Mouse (Mus musculus): ENCODE results near the gene Alkbh6. TPM values are rescaled to one million over a fixed set of nuclear protein-coding genes. Genes with fewer than 3 reads are reported as not detected.

The Alkbh6 gene
- polyA plus RNA-seq, 1 experiment: 99.0 TPM

DNA sequence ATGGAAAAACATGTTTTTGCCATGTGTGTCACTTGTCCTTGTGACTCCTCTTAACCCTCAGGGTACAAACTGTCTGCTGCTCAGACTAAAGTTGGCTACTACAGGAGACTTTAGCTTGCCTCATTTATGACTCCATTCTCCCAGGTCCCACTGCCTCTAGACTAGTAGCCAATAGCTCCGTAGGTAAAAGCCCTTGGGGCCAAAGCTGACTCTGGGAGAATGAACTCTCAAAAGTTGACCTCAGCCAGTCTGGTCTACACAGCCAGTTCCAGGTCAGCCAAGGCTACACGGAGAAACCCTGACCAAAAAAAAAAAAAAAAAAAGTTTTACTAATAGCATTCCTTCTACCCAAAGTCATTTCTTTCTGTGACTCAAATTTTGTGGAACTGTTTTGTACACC, 29.6 kb upstream of the Alkbh6 start:
- Histone ChIP-seq H3K27me3 (replicated peaks; ENCODE audit: control insufficient read depth, insufficient read depth, low read length) (no peaks in the 10 kb centered on the region), H3K4me1 (ENCODE audit: control insufficient read depth, insufficient read depth, low read length) (no peaks in the 10 kb centered on the region), H3K4me3 (ENCODE audit: insufficient read depth, low read depth, low read length) (no peak overlapping the region), H3K27ac (ENCODE audit: insufficient read depth, low read depth, low read length) (no peak overlapping the region), H3K36me3 (ENCODE audit: control insufficient read depth, insufficient read depth, low read length) (no peaks in the 10 kb centered on the region)
- WGBS: 20% methylated on average over 2 of the region's 2 CpGs
- DNase-seq: peak; percentile 26
- no peak for TF ChIP-seq CTCF (conservative IDR thresholded peaks at IDR 0.05; ENCODE audit: insufficient read depth, insufficient read length, low read depth, low read length)
- no peak for TF ChIP-seq POLR2A (IDR thresholded peaks at IDR 0.05; ENCODE audit: low read depth, low read length)

DNA sequence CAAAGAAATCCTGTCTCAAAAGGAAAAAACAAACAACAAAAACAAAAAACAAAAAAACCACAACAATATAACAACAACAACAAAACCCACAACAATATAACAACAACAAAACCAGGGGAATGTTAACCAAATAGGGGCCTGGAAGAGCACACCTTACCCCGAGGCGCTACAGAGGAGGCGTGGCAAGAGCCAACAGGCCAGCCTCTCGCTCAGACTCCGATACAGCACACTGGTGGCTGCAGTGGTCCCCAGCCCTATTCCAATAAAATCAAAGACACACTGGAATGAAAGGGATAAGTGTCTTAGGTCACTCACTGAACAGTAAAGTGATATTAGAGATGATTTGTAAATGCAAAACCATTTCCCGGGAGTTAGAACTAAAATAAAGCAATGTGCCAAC, 29.0 kb upstream of the Alkbh6 start:
- no peak for DNase-seq
- no peak overlapping the region for H3K27ac ChIP-seq (ENCODE audit: insufficient read depth, low read depth, low read length)
- H3K27me3 ChIP-seq (replicated peaks; ENCODE audit: control insufficient read depth, insufficient read depth, low read length): no peaks in the 10 kb centered on the region
- H3K4me3 ChIP-seq (ENCODE audit: insufficient read depth, low read depth, low read length): peak overlapping the region; percentile 69; the same call in 1 of the 2 replicates
- no peaks in the 10 kb centered on the region for H3K4me1 ChIP-seq (ENCODE audit: control insufficient read depth, insufficient read depth, low read length)
- no peaks in the 10 kb centered on the region for H3K36me3 ChIP-seq (ENCODE audit: control insufficient read depth, insufficient read depth, low read length)
- WGBS: 3% methylated on average over 6 of the region's 6 CpGs
- TF ChIP-seq POLR2A (IDR thresholded peaks at IDR 0.05; ENCODE audit: low read depth, low read length): no peak
- no peak for TF ChIP-seq CTCF (conservative IDR thresholded peaks at IDR 0.05; ENCODE audit: insufficient read depth, insufficient read length, low read depth, low read length)

DNA sequence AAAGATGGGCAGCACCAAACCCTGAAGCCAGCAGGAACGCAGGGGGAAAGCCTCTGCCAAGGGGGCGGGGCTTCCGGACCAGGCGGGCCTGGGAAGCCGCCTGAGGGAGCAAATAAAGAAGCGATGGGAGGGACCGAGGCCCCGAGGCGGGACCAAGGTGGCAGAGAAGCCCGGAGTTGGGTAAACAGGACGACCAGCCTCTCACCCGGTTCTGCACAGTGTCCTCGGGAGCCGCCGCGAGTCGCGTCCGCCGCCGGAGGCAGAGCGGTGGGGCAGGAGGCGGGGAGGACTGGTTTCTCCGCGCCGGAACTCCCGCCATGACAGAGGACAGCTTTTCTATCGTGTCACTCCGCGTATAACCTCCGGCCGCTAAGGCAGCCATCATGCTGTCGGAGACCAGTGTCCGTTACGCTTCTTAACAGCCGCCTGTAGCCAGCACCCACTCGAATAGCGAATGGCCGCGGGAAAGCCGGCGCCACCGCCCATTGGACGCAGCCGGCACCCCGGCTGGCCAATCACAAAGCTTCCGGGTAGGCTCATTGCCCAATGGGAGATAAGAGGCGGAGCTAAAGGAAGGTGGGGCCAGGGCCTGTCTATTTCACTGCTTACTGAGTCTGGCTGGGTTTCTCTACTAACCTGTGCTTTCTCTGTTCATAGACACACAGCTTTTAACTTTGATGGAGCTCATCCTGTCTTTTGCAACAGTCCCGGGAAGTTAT, 28.4 kb upstream of the Alkbh6 start, which contains the start of the genes Thap8 and Wdr62:
Gene Thap8, plus strand, starts transcription at position 144 of the 719 bp plus-strand sequence.
Gene Wdr62, minus strand, starts transcription at position 469 of the 719 bp plus-strand sequence.
- peak; percentile 96 for DNase-seq
- WGBS: under 1% methylated on average over 49 of the region's 49 CpGs
- no peaks in the 10 kb centered on the region for H3K27me3 ChIP-seq (replicated peaks; ENCODE audit: control insufficient read depth, insufficient read depth, low read length)
- H3K36me3 ChIP-seq (ENCODE audit: control insufficient read depth, insufficient read depth, low read length): no peaks in the 10 kb centered on the region
- no peaks in the 10 kb centered on the region for H3K4me1 ChIP-seq (ENCODE audit: control insufficient read depth, insufficient read depth, low read length)
- peak within 1 kb of the TSS; percentile 91 for H3K27ac ChIP-seq (ENCODE audit: insufficient read depth, low read depth, low read length)
- TF ChIP-seq POLR2A (IDR thresholded peaks at IDR 0.05; ENCODE audit: low read depth, low read length) (no peak), CTCF (conservative IDR thresholded peaks at IDR 0.05; ENCODE audit: insufficient read depth, insufficient read length, low read depth, low read length) (no peak)
- peak within 1 kb of the TSS; percentile 69 for H3K4me3 ChIP-seq (ENCODE audit: insufficient read depth, low read depth, low read length)

DNA sequence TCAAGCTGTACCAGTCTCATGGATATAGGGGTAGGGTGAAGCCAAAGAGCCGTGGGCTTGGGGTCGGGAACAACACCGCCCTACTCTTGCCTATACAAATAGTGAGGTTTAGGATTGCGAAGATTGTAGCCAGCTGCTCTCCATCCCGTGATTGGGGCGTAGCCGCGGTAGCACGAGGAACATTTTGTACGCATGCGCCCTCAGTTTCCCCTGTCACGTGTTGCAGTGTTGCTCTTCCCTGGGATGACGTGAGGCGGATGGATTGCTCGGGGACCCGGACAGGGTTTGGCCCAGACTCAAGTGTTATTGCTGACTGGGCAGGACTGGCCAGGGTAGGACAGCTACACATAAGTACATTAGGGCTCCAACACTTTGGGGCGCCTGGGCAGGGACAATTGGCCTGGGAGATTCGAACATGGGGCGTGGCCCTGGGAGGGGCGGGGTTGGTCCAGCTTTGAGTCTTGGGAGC, 27.8 kb upstream of the Alkbh6 start:
- no peak for TF ChIP-seq POLR2A (IDR thresholded peaks at IDR 0.05; ENCODE audit: low read depth, low read length)
- TF ChIP-seq CTCF (conservative IDR thresholded peaks at IDR 0.05; ENCODE audit: insufficient read depth, insufficient read length, low read depth, low read length): no peak
- peak overlapping the region; percentile 69 for H3K4me3 ChIP-seq (ENCODE audit: insufficient read depth, low read depth, low read length)
- WGBS: under 1% methylated on average over 20 of the region's 20 CpGs
- peak; percentile 93 for DNase-seq
- H3K27me3 ChIP-seq (replicated peaks; ENCODE audit: control insufficient read depth, insufficient read depth, low read length): no peaks in the 10 kb centered on the region
- H3K27ac ChIP-seq (ENCODE audit: insufficient read depth, low read depth, low read length): peak overlapping the region; percentile 91
- no peaks in the 10 kb centered on the region for H3K36me3 ChIP-seq (ENCODE audit: control insufficient read depth, insufficient read depth, low read length)
- H3K4me1 ChIP-seq (ENCODE audit: control insufficient read depth, insufficient read depth, low read length): no peaks in the 10 kb centered on the region

DNA sequence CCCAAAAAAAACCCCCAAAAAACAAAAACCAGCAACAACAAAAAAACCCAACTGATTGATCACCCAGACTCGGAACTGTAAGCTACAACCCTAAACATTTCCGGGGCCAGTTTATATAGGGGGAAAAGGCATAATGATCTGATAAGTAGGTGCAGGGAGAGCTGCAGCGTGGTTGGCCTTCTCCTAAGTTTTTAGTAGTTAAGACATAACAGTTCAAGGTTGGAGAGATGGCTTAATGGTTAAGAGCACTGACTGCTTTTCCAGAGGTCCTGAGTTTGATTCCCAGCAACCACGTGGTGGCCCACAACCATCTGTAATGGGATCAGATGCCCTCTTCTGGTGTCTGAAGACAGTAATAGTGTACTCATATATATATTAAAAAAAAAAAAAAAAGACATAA, 27.0 kb upstream of the Alkbh6 start:
- no peaks in the 10 kb centered on the region for H3K4me1 ChIP-seq (ENCODE audit: control insufficient read depth, insufficient read depth, low read length)
- 86% methylated on average over 4 of the region's 4 CpGs for WGBS
- TF ChIP-seq POLR2A (IDR thresholded peaks at IDR 0.05; ENCODE audit: low read depth, low read length): no peak
- TF ChIP-seq CTCF (conservative IDR thresholded peaks at IDR 0.05; ENCODE audit: insufficient read depth, insufficient read length, low read depth, low read length): no peak

DNA sequence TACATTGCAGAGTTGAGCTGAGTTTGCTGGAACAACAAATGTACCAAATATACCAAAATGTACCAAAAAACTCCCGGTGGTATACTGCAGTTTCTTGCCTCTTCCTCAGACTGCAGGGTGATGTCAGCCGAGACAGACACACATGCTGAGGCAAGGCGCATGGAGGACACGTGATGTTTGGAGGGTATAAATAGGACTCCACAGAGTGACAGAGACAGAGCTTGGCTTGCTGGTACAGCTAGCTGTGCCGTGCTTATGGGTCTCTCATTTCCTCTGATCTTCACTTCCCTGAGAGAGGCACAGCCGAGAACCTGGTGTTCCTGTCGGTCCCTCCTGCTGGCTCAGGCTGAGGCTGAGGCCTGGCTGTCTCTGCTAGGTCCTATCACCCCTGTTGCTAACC, 25.8 kb upstream of the Alkbh6 start:
- WGBS: 85% methylated on average over 7 of the region's 7 CpGs
- TF ChIP-seq POLR2A (IDR thresholded peaks at IDR 0.05; ENCODE audit: low read depth, low read length): no peak
- no peak for TF ChIP-seq CTCF (conservative IDR thresholded peaks at IDR 0.05; ENCODE audit: insufficient read depth, insufficient read length, low read depth, low read length)

More for the DNA sequence above, 27.0 kb upstream of the Alkbh6 start:
- Histone ChIP-seq H3K27me3 (replicated peaks; ENCODE audit: control insufficient read depth, insufficient read depth, low read length) (no peaks in the 10 kb centered on the region), H3K27ac (ENCODE audit: insufficient read depth, low read depth, low read length) (no peak overlapping the region), H3K36me3 (ENCODE audit: control insufficient read depth, insufficient read depth, low read length) (no peaks in the 10 kb centered on the region), H3K4me3 (ENCODE audit: insufficient read depth, low read depth, low read length) (no peak overlapping the region)
- no peak for DNase-seq

DNA sequence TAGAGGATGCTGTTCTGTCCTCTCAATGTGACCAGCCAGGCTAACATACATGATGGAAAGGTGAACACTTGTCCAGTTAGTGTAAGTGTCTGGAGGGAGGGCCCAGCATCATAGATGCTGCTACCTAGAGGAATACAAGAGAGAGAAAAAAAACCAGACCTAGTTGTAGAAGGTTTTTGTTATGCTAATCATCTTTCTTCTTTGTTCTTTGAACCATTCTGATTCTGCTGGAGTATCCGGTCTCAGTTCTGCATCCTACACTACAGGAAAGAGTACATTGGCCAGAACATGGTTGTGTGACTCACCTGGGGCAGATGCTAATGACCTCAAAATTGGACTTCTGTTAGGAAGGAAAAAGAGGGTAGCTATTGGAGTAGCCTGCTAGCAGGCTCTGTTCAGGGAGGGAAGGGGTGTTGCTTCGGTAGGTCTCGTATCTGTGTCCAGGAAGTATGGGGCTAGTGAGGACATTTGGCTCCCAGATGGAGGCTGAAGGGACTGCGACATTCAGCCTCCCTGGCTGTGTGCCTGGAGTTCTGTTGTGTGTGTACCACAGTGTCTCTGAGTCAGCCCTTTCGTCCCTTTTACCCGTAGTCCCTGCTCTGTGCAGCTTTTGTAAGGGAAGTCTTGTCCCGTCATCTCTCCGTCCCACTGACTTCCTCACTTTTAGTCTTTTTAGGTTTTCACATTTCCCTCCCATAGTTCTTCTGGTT, 21.7 kb upstream of the Alkbh6 start:
- Histone ChIP-seq H3K27ac (ENCODE audit: insufficient read depth, low read depth, low read length) (no peak overlapping the region), H3K4me3 (ENCODE audit: insufficient read depth, low read depth, low read length) (no peak overlapping the region), H3K4me1 (ENCODE audit: control insufficient read depth, insufficient read depth, low read length) (no peaks in the 10 kb centered on the region), H3K36me3 (ENCODE audit: control insufficient read depth, insufficient read depth, low read length) (no peaks in the 10 kb centered on the region), H3K27me3 (replicated peaks; ENCODE audit: control insufficient read depth, insufficient read depth, low read length) (no peaks in the 10 kb centered on the region)
- TF ChIP-seq CTCF (conservative IDR thresholded peaks at IDR 0.05; ENCODE audit: insufficient read depth, insufficient read length, low read depth, low read length) (no peak), POLR2A (IDR thresholded peaks at IDR 0.05; ENCODE audit: low read depth, low read length) (no peak)
- 58% methylated on average over 8 of the region's 8 CpGs for WGBS
- peak; percentile 43 for DNase-seq

More for the DNA sequence above, 25.8 kb upstream of the Alkbh6 start:
- Histone ChIP-seq H3K4me1 (ENCODE audit: control insufficient read depth, insufficient read depth, low read length) (no peaks in the 10 kb centered on the region), H3K36me3 (ENCODE audit: control insufficient read depth, insufficient read depth, low read length) (no peaks in the 10 kb centered on the region), H3K27me3 (replicated peaks; ENCODE audit: control insufficient read depth, insufficient read depth, low read length) (no peaks in the 10 kb centered on the region), H3K4me3 (ENCODE audit: insufficient read depth, low read depth, low read length) (no peak overlapping the region), H3K27ac (ENCODE audit: insufficient read depth, low read depth, low read length) (no peak overlapping the region)
- no peak for DNase-seq

All from kidney, adult 2 months (tissue).